Mouse (Mus musculus): Measurements from ENCODE around the gene Ube2g2.

DNA sequence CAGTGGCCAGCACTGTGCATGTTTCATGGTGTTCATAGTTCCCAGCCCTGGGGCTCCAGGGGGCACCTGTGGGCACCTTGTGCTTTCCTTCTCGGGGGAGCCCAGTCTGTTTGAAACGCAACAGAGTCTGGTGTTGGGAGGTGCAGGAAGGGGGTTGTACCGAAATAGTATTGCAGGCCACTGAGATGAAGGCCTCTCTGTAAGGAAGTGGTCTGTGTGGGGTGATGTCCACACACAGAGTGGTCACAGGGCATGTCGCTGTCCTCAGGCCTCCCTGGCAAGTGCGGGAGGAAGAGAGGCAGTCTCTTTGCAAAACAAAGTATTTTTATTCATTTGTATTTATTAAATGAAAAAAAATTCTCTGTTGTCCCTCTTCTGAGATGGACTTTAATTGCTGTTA, 23.5 kb downstream of the Ube2g2 start:
- TF ChIP-seq CTCF (IDR thresholded peaks at IDR 0.05; ENCODE audit: extremely low read depth, insufficient read depth, low read length) (no peak), POLR2A (IDR thresholded peaks at IDR 0.05; ENCODE audit: extremely low read depth, insufficient read depth, low read length) (no peak)
